Mouse (Mus musculus) retina, embryonic 14.5 days (tissue): Measurements from ENCODE around the gene Gm20696.

Source experiments
- DNase-seq: peaks from one replicate; pipeline ENCODE4 v3.0.0-alpha.2; 2015; ENCODE audit warnings: low spot score

Gm20696 gene

DNA sequence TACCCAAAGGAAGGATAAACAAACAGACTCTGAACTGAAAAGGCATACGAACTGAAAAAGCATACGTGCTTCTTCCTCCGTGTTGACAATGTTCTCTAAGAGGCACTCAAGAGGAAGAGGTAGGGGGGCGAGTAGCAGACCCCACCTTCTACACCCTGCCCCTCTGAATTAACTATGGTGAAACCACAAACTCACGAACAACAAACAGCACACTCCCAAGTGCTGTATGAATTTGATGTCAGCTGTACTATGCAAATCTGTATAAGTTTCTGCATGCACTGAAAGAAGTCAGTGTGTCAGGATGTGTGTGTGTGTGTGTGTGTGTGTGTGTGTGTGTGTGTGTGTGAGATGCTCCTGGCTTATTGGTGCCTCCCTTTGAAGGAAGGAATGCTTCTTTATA lies 271.8 kb downstream of the Gm20696 start:
- no peak for DNase-seq

GRCm38 (mm10) chr6:99392484-99392883 lies 274.1 kb downstream of the Gm20696 start:
- no peak for DNase-seq

GRCm38 (mm10) chr6:99388741-99389675 lies 277.6 kb downstream of the Gm20696 start:
- no peak for DNase-seq

GRCm38 (mm10) chr6:99388023-99388422 lies 278.6 kb downstream of the Gm20696 start:
- no peak for DNase-seq

DNA sequence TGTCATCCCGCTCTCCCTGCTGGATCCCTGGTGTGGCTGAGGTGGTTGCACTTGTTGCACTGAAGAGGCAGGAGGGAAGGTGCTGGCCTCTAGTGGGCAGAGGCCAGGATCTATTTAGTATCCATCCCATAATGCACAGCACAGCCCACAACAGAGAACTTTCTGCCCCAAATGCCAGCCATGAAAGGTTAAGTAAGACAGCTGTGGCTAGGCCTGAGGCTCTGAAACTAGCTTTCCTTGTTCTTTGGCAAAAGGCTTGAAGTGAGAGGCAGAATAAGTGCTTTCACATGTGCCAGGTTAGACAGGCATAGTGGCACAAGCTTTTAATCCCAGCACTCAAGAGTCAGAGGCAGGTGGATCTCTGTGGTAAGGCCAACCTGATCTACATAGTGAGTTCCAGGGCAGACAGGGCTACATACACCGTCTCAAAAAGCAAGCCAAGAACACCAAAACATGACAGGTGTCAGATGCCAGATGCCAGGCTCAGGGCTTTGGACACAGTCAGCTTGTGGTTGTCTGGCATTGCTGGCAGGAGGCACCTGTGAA lies 281.5 kb downstream of the Gm20696 start:
- no peak for DNase-seq

- DNase-seq = no peak
Measured at GRCm38 (mm10) chr6:99383846-99384472, 282.6 kb downstream of the Gm20696 start.

DNA sequence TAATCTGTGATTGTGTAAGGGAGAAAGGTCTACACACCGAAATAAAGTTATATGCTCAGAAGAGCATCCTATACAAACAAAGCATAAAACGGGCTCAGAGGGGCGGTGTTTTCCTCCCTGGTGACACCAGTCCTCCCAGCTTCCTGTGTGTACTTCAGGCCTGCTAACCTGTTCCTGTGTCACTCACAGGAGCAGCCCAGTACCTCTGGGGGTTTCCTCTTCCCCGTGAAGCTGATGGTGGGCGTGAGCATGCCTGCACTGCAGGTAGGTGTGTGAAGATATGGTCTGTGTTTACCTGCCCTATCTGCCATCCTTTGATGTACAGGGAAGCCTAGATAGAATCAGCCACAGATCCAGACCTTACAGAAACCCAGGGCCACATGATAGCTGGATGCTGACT lies 286.5 kb downstream of the Gm20696 start:
- DNase-seq = no peak

GRCm38 (mm10) chr6:99378997-99379710 lies 287.4 kb downstream of the Gm20696 start:
- DNase-seq = no peak

DNA sequence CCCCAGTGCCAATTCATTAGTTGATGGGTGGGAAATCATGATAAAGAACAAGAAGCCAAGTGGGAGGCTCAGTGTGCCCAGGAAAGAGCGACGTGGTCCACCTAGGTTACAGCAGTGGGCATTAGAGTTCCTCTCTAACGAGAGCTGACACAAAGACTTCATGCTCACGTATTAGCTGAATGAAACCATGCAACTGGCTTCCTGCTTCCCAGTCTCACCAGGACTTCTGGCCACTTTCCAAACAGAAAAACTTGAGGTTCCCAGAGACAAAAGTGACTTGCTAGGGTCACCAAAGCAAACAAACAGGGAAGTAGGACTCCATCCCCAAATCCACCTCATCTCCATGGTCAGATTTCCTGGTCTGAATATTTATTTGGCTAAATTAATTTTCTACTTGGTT lies 288.9 kb downstream of the Gm20696 start:
- DNase-seq = no peak

DNA sequence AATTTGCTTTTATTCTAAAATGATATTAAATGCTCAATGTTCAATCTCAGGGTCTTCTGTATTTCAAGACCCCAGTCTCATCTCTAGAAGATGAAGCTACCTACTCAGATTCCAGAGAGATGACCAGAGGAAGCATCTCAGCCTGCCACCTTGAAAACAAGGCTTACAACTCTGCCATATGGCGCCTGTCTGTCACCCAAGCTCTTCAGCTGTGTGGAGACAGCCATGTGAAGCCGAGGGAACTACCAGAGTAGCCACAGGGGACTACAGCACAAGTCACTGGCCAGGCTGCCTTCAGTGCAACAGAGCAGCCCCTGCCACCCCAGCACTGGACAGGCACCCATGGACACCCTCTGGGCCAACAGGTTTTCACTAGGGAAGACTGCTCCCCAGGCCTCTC lies 289.5 kb downstream of the Gm20696 start:
- DNase-seq = no peak

GRCm38 (mm10) chr6:99376721-99377120 lies 289.9 kb downstream of the Gm20696 start:
- no peak for DNase-seq

DNA sequence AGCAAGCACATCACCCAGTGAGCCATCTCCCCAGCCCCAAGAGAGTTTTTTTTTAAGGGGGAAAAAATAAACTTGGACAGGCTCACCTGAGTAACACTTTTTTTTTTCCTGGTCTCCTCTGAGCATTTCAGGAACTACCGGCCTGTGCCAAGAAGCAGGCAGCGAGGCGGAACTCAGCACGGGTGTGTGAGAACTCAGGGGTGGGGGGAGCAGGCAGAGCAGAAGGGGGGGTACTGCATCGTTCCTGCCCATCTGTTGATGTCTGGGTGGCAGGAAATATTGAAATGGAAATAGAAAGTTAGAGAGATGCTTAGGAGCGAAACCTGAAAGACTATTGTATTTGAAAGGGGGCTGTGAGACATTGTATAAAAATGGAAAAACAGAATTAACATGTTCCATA lies 290.7 kb downstream of the Gm20696 start:
- no peak for DNase-seq

- DNase-seq = no peak
Measured at GRCm38 (mm10) chr6:99375376-99375775, 291.2 kb downstream of the Gm20696 start.

- no peak for DNase-seq
Measured at GRCm38 (mm10) chr6:99374448-99375271, 291.9 kb downstream of the Gm20696 start.

- DNase-seq = no peak
Measured at GRCm38 (mm10) chr6:99372427-99372826, 294.2 kb downstream of the Gm20696 start.

- no peak for DNase-seq
Measured at GRCm38 (mm10) chr6:99372016-99372415, 294.6 kb downstream of the Gm20696 start.

GRCm38 (mm10) chr6:99369931-99370330 lies 296.7 kb downstream of the Gm20696 start:
- DNase-seq = no peak

GRCm38 (mm10) chr6:99369156-99369555 lies 297.4 kb downstream of the Gm20696 start:
- no peak for DNase-seq

DNA sequence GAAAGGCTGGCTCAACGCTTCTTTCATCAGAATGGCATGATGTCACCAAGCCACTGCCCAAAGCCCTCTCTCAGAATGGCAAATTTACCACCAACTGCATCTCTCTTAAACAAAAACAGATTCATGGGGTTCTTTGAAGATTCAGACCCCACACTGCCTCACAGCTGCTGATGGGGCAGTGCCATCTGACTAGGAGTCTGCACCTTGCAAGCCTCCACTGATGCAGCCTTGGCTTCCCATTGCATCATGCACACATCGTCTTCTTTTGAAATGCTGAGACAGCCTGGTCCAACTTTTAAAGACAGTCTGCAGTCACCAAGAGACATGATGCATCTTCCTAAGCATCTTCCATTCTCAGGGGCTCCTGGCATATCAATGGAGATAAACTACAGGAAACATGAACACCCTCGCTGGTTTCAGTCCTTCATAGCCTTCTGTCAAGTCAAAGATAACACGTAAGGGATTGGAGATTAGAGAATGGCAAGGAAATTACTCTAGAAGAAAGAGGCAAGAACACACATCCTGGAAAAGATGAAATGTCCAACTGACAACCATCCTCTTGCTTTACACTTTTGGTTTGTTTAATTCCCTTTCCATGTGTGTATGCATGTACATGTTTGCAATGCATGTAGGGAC lies 298.4 kb downstream of the Gm20696 start:
- no peak for DNase-seq

DNA sequence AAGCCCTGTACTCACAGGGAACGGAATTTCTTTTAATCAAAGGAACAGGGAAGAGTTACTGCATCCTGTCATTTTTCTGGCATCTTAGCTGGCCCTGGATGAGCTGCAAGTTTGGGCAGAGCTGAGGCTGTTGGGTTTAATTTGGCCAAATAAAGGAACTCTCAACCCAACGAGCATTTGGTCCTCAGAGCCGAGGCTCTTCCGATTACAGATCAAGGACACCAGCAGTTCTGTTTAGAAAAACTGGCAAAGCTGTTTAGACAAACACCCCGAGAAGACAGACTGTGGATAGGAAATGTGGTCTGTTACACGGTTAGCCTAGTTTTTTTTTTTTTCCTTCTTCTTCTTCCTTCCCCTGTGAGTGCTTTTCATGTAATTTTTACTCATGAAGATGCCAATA lies 302.1 kb downstream of the Gm20696 start:
- DNase-seq = no peak

DNA sequence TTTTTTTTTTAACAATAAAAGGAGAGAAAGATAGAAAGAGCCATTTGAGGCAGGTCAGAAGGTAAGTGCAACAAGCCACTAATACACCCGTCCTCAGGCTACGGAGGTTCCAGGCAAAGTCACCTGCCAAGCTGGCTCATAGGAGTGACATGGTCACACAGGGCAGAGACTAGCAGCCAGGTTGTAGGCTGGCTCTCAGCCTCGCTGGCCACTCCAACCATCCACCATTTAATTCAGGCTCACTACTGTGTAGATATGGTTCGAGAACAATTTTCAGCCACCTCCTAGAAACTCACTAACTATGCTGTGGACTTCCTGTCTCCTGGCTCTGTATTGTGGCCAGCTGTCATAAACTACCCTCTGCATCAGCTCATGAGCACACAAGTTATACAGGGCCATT lies 306.0 kb downstream of the Gm20696 start:
- no peak for DNase-seq
